Mouse (Mus musculus) liver, embryonic 14.5 days (tissue): Measurements from ENCODE around the gene Ammecr1. TPM values are rescaled to one million over a fixed set of nuclear protein-coding genes. Genes with fewer than 3 reads are reported as not detected.

ENCODE experiments used
- ATAC-seq: fragments of 200-750 bp; cut with Nextera tagmentation; 2 replicates; pipeline ENCODE4 v1.8.0; 2017; ENCODE audit warnings: moderate number of reproducible peaks, mild to moderate bottlenecking, moderate library complexity; ENCODE audit not compliant: insufficient read depth
- DNase-seq, 3 experiments: peaks; one replicate each; pipeline ENCODE4 v3.0.0-alpha.2; 2012 to 2013; ENCODE audit warnings: low read depth in 3 of 3, low spot score in 3 of 3
- H3K27ac ChIP-seq: fragments of 300-500 bp; sonication (generic); 2 replicates; pipeline ENCODE4 v1.5.1; 2014; ENCODE audit warnings: moderate library complexity, mild to moderate bottlenecking, control low read depth, inconsistent platforms
- H3K27me3 ChIP-seq: fragments of 300-500 bp; sonication (generic); 2 replicates; pipeline ENCODE4 v1.6.1; 2014; ENCODE audit warnings: mild to moderate bottlenecking, low read length, moderate library complexity; ENCODE audit not compliant: control insufficient read depth, insufficient read depth
- H3K36me3 ChIP-seq: fragments of 300-500 bp; sonication (generic); replicated peaks from 2 replicates; pipeline ENCODE4 v1.6.1; 2014; ENCODE audit warnings: low read depth; ENCODE audit not compliant: control insufficient read depth, insufficient read depth
- H3K4me1 ChIP-seq, 2 experiments: fragments of 200-500 bp in 1 of 2; fragments of 300-500 bp in 1 of 2; sonication (generic) in 1 of 2; replicated peaks; 2 replicates each; pipeline ENCODE4 v1.6.1; 2012 to 2014; ENCODE audit warnings: antibody characterized with exemption in 1 of 2, inconsistent platforms in 1 of 2, low read length in 1 of 2; ENCODE audit not compliant: control insufficient read depth in 2 of 2, insufficient read depth in 2 of 2
- H3K4me2 ChIP-seq: fragments of 300-500 bp; sonication (generic); 2 replicates; pipeline ENCODE4 v1.6.1; 2014; ENCODE audit warnings: low read depth, mild to moderate bottlenecking, control low read depth, moderate library complexity
- H3K4me3 ChIP-seq, 2 experiments: fragments of 200-500 bp in 1 of 2; fragments of 300-500 bp in 1 of 2; sonication (generic) in 1 of 2; 2 replicates each; pipeline ENCODE4 v1.5.1; 2012 to 2014; ENCODE audit warnings: low read depth in 2 of 2, low read length in 2 of 2, mild to moderate bottlenecking in 2 of 2, control low read depth in 1 of 2, inconsistent platforms in 1 of 2, moderate library complexity in 1 of 2; ENCODE audit not compliant: insufficient read depth in 1 of 2
- H3K9ac ChIP-seq: fragments of 300-500 bp; sonication (generic); replicated peaks from 2 replicates; pipeline ENCODE4 v1.6.1; 2014; ENCODE audit warnings: mild to moderate bottlenecking, control low read depth, moderate library complexity
- H3K9me3 ChIP-seq: fragments of 300-500 bp; sonication (generic); 2 replicates; pipeline ENCODE4 v1.6.1; 2016; ENCODE audit warnings: low read length, mixed read lengths; ENCODE audit not compliant: control insufficient read depth
- CTCF ChIP-seq: IDR thresholded peaks from 2 replicates; pipeline ENCODE4 v1.5.1; 2016; ENCODE audit warnings: antibody characterized with exemption, low read depth, control low read depth
- EP300 ChIP-seq: IDR thresholded peaks from 2 replicates; pipeline ENCODE4 v1.6.1; 2016; ENCODE audit warnings: antibody characterized with exemption, low read depth
- WGBS: fragments of 180-500 bp; shearing (Covaris S2); extraction: QIAGEN DNeasy Blood & Tissue Kit; methylation state at CpG from one replicate; pipeline ENCODE4 v1.1.7; 2014; ENCODE audit not compliant: insufficient replicate concordance; 5-methylcytosine and 5-hydroxymethylcytosine counted together
- polyA plus RNA-seq, 2 experiments: library from polyadenylated mRNA; depleted of rRNA in 1 of 2; stranded (reverse) in 1 of 2; unstranded in 1 of 2; fragments of >200 nt; fragmentation: Nextera tagmentation in 1 of 2; extraction: Ambion mirVana in 1 of 2; gene quantifications; 2 replicates each; pipeline versions ENCODE4 v1.2.1 to v1.2.3; 2012 to 2014

Gene Ammecr1
- polyA plus RNA-seq, 2 experiments: 5.0 to 12.8 TPM

DNA sequence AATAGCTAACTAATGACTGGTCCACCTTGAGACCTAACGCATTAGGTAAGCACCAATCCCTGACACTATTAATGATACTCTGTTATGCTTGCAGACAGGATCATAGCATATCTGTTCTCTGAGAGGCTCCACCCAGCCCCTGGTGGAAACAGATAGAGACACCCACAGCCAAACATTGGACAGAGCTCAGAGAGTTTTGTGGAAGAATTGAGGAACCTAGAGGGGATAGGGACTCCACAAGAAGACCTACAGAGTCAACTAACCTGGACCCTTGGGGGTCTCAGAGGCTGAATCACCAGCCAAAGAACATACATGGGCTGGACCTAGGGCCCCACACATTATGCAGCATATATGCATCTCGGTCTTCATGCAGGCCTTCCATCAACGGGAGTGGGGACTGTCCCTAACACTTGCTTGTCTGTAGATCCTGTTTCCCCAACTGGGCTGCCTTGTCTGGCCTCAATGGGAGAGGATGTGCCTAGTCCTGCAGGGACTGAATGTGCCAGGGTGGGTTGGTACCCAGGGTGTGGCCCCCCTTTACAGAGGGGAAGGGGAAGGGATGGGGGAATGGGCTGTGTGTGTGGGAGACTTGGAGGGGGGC, 15.1 kb upstream of the Ammecr1 start:
- Histone ChIP-seq H3K9me3 (no peaks in the 10 kb centered on the region), H3K4me2 (peak overlapping the region; percentile 62), H3K4me3 (peak overlapping the region in 1 of 2 experiments; percentile 4; a peak in 2 of 4 replicates), H3K27ac (peak overlapping the region; percentile 93), H3K27me3 (no peaks in the 10 kb centered on the region), H3K9ac (peak overlapping the region; percentile 51), H3K4me1 (peaks cover 22 to 30% of the 10 kb centered on the region in 2 experiments), H3K36me3 (no peaks in the 10 kb centered on the region)
- DNase-seq (peak; percentile 53 to 62 (median 54)), ATAC-seq (peak; percentile 97)
- peak; percentile 69 for TF ChIP-seq EP300
- TF ChIP-seq CTCF: no peak
- WGBS: 52% methylated on average over 3 of the region's 3 CpGs

DNA sequence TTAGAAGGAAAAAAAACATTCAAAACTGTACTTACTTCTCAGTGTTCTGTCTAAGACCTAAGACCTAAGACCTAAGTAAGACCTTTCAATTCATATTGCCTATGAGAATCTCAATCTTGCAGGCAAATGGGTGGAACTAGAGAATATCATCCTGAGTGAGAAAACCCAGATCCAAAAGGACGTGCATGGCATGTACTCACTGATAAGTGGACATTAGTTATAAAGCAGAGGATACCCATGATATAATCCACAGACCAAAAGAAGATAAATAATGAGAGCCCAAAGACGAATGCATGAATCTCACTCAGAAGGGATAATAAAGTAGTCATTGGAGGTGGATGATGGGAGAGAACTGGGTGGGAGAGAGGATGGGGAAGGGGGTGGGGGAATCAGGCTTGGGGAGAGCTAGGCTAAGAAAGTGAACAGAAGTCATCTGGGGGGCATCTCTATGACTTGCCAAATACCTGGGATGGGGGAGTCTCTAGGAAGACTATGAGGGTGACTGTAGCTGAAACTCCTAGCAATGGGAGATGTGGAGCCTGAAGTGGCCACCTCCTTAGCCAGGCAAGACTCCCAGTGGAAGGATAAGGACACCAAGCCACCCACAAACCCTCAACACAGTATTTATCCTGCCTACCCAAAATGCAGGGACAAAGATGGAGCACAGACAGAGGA, 14.5 kb upstream of the Ammecr1 start:
- TF ChIP-seq EP300 (no peak), CTCF (no peak)
- DNase-seq (no peak), ATAC-seq (peak; percentile 54; the same call in 1 of the 2 replicates)
- peak overlapping the region; percentile 18 for H3K9ac ChIP-seq
- peaks cover 22 to 30% of the 10 kb centered on the region in 2 experiments for H3K4me1 ChIP-seq
- peak overlapping the region; percentile 93 for H3K27ac ChIP-seq
- H3K27me3 ChIP-seq: no peaks in the 10 kb centered on the region
- peak overlapping the region; percentile 62 for H3K4me2 ChIP-seq
- 25% methylated on average over 2 of the region's 2 CpGs for WGBS
- no peak overlapping the region; a peak in 1 of 4 replicates for H3K4me3 ChIP-seq
- no peaks in the 10 kb centered on the region for H3K9me3 ChIP-seq
- H3K36me3 ChIP-seq: no peaks in the 10 kb centered on the region

DNA sequence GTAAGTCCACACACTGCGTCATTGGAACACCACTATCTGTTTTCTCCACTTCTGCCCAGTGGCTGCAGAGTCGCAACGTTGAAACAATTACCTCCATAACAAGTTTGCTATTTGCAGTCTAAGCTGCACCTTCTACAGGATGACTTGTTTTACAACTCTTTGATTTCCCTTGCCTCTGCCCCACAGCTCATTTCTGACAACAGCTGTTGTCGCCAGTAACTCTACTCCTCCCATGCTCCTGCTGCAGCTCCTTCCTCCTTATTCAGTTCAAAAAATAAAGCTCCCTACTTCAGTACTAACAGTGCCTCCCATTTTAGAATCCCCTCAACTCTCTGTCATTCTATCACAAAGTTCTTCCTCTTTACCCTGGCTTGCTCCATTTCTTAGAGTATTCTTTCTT, 12.7 kb upstream of the Ammecr1 start:
- no peak overlapping the region for H3K4me3 ChIP-seq
- H3K9ac ChIP-seq: no peak overlapping the region
- no peaks in the 10 kb centered on the region for H3K27me3 ChIP-seq
- 64% methylated on average over 4 of the region's 4 CpGs for WGBS
- no peaks in the 10 kb centered on the region for H3K9me3 ChIP-seq
- peaks cover 22 to 30% of the 10 kb centered on the region in 2 experiments for H3K4me1 ChIP-seq
- H3K4me2 ChIP-seq: no peak overlapping the region
- no peaks in the 10 kb centered on the region for H3K36me3 ChIP-seq
- H3K27ac ChIP-seq: no peak overlapping the region
- DNase-seq: no peak
- no peak for ATAC-seq
- no peak for TF ChIP-seq EP300
- TF ChIP-seq CTCF: no peak

DNA sequence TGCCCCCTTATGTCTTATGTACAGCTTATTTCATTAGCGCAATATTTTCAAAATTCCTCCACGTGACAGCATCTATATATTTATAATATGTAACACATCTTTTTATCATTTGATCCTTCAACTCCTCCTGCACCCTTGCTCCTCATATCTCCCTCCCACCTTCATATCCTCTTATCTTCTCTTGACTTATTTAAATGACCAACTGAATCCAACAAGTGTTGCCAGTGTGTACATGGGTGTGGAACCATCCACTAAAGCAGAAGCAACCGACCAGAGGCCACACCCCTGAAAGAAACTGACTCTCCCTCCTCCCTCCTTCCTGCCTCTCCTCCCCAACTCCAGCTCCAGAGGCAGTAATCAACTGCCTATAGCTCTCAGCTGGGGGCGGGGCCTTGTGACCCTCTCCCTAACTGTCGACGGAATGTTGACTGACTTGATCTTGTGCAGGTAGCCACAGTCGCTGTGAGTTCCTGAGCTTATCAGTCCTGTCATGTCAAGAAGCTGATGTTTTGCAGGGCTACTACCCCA, 6.0 kb upstream of the Ammecr1 start:
- no peak overlapping the region for H3K9ac ChIP-seq
- ATAC-seq: peak; percentile 98
- H3K4me2 ChIP-seq: peak overlapping the region; percentile 45
- H3K27ac ChIP-seq: peak overlapping the region; percentile 74
- TF ChIP-seq EP300 (peak; percentile 74), CTCF (no peak)
- H3K4me3 ChIP-seq: no peak overlapping the region
- DNase-seq: peak; percentile 58 to 70 (median 65)
- H3K27me3 ChIP-seq: no peaks in the 10 kb centered on the region
- WGBS: 24% methylated on average over 7 of the region's 7 CpGs
- peaks cover 9 to 19% of the 10 kb centered on the region in 2 experiments for H3K4me1 ChIP-seq
- H3K36me3 ChIP-seq: no peaks in the 10 kb centered on the region
- H3K9me3 ChIP-seq: no peaks in the 10 kb centered on the region

DNA sequence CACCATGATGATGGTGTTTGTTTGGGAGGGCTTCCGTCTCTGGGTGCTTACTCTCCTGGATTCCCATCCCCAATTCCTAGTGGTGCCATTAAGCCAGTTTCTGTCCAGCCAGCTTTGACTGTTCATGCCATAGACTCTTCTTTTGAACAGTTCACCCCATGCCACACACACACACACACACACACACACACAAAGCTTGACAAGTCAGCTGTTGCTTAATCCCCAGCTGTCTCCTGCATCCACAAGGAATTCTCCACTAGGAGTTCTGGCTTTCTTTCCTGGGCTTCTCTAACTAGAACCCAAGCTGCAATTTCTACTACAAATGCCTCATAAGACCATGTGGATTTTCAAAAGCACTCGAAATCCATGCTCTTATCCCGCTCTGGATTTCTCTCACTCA, 5.2 kb upstream of the Ammecr1 start:
- H3K9me3 ChIP-seq: no peaks in the 10 kb centered on the region
- ATAC-seq: no peak
- H3K4me1 ChIP-seq: peaks cover 9 to 23% of the 10 kb centered on the region in 2 experiments
- H3K4me3 ChIP-seq: no peak overlapping the region
- no peak overlapping the region for H3K4me2 ChIP-seq
- no peak for DNase-seq
- TF ChIP-seq CTCF (no peak), EP300 (no peak)
- H3K27ac ChIP-seq: no peak overlapping the region
- no peaks in the 10 kb centered on the region for H3K36me3 ChIP-seq
- H3K9ac ChIP-seq: no peak overlapping the region
- no peaks in the 10 kb centered on the region for H3K27me3 ChIP-seq
- 75% methylated on average over 3 of the region's 3 CpGs for WGBS
